Mouse (Mus musculus): ENCODE data around the gene Ehmt1. TPM values are rescaled to one million over a fixed set of nuclear protein-coding genes. Genes with fewer than 3 reads are reported as not detected.

The Ehmt1 gene
- polyA plus RNA-seq (2012; rRNA removed; ENCODE audit: low replicate concordance): 57.4 and 94.3 TPM in 2 replicates

DNA sequence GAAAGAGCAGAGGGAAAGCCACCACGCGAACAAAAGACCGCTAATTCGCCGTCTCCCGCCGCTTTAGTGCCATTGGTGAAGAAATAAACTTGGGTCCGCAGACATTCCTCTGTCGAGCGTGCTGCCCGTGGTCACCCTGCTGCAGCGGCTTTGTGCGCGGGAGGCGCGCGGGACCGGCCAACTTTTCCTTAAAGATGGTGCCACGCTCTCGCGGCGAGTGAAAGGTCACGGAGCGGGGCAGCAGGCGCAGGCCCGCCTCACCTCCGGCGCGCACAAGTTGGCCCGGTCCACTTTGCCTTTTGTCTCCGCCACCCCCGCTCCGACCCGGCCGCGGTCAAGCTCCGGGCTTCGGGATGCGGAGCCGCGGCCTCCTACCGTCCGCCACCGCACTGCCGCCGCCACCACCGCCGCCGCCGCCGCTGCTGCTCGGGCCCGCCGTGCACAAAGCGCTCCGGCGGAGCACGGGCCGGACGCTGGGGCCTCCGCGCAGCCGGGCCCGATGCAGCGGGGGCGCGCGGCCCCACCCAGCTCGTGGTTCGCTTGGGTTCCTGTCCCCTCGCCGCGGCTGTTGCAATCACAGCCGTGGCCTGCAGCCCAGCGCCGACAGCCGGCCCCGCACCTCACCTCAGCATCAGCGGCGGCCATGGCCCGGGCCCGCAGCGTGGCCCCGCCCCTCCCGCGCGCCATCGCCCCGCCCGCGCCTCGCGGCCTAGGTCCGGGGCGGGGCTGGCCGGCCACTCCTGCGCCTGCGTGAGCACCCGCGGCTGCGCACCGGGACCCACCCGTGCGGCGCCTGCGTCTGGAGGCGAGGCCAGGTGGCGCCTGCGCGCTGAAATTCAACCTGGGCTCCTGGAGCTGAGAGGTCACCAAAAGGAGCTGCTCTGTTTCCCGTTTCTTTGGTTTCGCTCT, at the start of gene Ehmt1:
Gene Ehmt1, minus strand, starts transcription at position 685 of the 909 bp plus-strand sequence.

DNA sequence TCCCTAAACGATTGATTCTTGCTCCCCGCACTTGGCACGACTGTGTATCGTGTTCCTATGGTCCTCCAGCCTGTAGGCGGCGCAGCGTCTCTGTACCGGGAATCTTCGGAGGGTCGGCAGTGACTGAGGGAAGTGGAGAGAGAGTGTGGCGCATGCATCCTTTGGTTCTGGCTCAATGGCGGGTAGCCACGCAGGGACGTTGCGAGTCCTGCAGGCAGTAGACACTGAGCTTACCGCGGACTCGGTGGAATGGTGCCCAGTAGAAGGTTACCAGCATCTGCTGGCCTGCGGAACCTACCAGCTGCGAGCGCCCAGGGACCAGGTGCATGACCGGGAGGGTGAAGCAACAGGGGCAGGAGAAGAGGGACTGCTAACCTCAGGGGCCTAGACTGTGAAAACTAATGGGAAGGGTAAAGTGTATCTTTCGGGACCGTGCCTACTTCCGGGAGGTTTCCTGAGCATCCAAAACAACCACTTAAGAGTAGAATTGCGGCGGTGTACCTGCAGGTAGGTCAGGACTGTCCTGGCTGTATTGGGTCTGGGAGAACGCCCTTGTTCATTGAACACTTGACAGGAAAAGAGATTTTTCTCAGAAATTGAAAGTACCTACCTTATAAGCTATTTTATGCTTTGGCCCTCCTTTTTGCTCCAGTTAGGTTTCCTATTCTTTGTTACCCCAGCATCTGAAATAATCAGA, 43.0 kb upstream of the Ehmt1 start, which contains the start of gene Dph7:
Gene Dph7, plus strand, starts transcription at position 97 of the 697 bp plus-strand sequence.

DNA sequence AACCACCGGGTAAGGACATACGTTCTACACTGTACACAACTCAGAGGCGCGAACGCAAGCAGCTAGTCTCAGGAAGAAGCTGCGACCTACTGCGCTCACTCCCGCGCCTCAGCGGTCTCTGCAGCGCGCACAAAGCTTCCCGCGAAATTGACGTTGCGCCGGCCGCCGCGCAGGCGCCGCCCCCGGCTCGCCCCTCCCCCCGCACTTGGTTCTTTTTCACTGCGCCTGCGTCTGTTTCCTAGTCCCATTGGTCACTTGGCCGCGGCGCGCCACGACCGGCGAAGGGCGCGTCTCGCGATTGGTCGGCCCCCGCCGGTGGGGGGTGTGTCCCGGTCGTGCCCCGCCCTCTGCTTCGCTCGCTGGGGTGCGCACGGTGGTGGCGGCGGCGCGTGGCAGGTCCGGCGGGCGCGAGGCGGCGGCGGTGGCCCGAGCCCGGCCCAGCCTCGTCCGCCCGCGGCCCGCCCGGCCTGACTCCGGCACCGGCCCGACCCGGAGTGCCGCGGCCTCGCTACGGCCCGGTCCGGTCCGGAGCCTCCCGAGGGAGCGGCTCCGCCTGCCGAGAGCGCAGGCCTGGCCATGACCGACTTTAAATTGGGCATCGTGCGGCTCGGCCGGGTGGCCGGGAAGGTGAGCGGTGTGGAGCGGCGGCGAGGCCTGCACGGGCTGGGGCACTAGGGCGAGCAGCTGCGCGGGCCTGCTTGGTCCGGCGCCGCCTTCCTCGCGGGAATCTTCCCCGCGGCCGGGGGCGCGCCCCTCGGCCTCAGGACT, 30.2 kb upstream of the Ehmt1 start, which contains the start of gene Zmynd19:
Gene Zmynd19, plus strand, starts transcription at position 372 of the 768 bp plus-strand sequence.

DNA sequence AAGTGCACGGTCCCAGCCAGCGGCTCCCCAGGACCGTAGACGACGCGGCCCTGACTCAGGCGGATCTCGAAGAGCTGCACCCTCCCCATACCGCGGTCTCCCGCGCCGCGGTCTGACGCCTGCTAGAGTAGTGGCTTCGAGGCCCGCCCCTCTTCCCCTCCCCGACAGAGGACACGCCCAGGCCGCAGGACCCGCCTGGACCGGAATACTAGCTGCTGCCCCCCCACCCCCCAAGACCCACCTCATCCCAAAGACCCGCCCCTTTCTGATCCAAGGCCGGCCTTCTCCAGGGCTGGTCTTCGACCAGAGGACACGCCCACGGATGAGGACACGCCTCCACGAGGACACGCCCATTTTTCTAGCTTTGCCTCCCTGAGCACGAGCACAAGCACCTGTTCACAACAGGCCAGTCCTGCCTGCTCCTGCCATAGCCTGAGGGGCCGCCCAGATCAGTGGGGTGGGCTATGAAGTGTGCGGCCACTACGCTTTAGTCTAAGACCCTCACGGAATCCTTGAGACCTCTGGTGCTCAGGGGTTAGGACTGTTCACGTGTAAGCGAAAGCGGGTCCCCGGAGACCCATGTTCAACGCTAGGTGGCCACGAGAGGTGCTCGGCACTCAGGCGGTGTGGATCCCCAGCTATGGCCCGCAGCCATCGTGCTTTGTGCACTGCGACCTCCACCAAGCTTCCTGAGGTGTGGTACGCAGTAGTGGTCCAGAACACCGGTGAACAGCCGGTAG, 15.8 kb upstream of the Ehmt1 start, which contains the start of gene Arrdc1:
Gene Arrdc1, minus strand, starts transcription at position 196 of the 740 bp plus-strand sequence.

DNA sequence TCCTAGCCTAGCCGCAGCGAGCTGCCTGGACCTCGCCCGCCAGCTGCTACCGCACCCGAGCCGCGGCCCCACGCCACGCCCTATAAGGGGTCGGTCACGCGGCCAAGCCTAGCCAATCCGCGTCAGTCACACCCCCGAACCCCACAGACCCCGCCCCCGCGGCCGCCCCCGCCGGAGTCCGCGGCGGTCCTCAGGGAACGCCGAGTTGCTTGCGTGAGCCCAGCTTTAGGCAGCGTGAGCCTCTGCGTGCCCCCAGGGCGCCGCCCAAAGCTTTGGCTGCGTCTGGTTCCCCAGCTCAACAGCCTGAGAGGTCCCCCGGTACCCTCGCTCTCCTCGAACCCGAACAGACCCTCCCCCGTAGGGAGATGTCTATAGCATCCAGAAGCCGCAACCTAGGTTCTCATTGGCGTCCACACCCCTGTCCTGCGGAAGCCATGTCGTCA, 156.3 kb downstream of the Ehmt1 start, which contains the start of gene Cacna1b:
Gene Cacna1b, minus strand, starts transcription at position 38 of the 443 bp plus-strand sequence.

Other genes with a start within 250 kb of the Ehmt1 start
- gene Cacna1b, start 156.5 kb downstream of the Ehmt1 start, polyA plus RNA-seq (2012; rRNA removed; ENCODE audit: low replicate concordance): 0.17 and 0.21 TPM in 2 replicates
- 76.4 and 97.0 TPM in 2 replicates for gene Arrdc1, start 15.6 kb upstream of the Ehmt1 start, polyA plus RNA-seq (2012; rRNA removed; ENCODE audit: low replicate concordance)
- 9.1 and 16.2 TPM in 2 replicates for gene Zmynd19, start 30.2 kb upstream of the Ehmt1 start, polyA plus RNA-seq (2012; rRNA removed; ENCODE audit: low replicate concordance)
- gene Dph7, start 42.8 kb upstream of the Ehmt1 start, polyA plus RNA-seq (2012; rRNA removed; ENCODE audit: low replicate concordance): 16.5 and 29.6 TPM in 2 replicates
- 49.5 and 66.0 TPM in 2 replicates for gene Mrpl41, start 55.5 kb upstream of the Ehmt1 start, polyA plus RNA-seq (2012; rRNA removed; ENCODE audit: low replicate concordance)
- gene Pnpla7, start 56.4 kb upstream of the Ehmt1 start, polyA plus RNA-seq (2012; rRNA removed; ENCODE audit: low replicate concordance): 27.3 and 34.7 TPM in 2 replicates
- gene Nsmf, start 134.7 kb upstream of the Ehmt1 start, polyA plus RNA-seq (2012; rRNA removed; ENCODE audit: low replicate concordance): 128 and 234 TPM in 2 replicates
- 0.13 and 3.8 TPM in 2 replicates for gene Entpd8, start 160.7 kb upstream of the Ehmt1 start, polyA plus RNA-seq (2012; rRNA removed; ENCODE audit: low replicate concordance)
- 0.11 and 7.3 TPM in 2 replicates for gene Noxa1, start 175.5 kb upstream of the Ehmt1 start, polyA plus RNA-seq (2012; rRNA removed; ENCODE audit: low replicate concordance)